Mouse (Mus musculus): ENCODE data around the gene Gm19410. TPM values are rescaled to one million over a fixed set of nuclear protein-coding genes. Genes with fewer than 3 reads are reported as not detected.
A peak's percentile ranks its signal among the peaks of the same experiment; 100 is the strongest.

Gene Gm19410
- 0.08 TPM in 2 replicates for polyA plus RNA-seq (2015; fragmentation: Nextera tagmentation; extraction: Ambion mirVana)

DNA sequence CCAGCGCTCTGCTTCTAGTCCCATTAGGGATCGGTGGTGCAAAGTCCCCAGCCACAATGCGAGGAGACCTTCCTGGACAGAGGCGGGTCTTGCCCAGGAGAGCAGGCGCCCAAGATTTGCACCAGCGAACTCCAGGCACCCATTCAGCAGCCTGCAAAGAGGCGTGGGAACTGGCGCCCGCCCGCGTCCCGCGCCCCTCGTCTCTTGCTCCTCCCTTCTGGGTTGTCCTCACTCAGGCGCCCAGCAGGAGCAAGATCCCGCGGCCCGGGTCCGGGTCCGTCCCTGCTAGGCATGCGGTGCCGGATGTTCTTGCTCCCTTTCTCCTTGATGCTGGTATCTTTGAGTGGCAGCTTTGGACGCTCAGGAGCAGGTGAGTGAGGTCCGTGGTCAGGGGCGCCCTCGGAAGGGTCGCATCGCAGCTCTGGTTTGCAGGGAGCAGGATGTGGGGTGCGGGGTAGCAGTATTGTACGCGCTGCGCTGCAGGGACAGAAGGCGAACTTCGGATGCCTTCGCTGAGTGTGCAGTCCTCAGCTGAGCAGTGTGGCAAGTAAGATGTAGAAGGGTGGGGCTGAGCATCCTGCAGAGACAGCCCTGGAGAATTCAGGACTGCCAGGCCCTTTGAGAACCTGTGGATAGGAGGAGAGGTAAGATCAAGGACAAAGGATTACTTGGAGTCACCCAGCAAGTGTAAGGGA is at the start of gene Gm19410:
TSS of gene Gm19410 (plus strand) at position 292 of the 695 bp plus-strand sequence.
- Histone ChIP-seq H3K4me3 (replicated peaks) (peak within 1 kb of the TSS; percentile 46), H3K36me3 (no peaks in the 10 kb centered on the region), H3K9me3 (replicated peaks) (no peaks in the 10 kb centered on the region), H3K9ac (peak within 1 kb of the TSS; percentile 25; the same call in 1 of the 2 replicates), H3K27me3 (peaks cover 46% of the 10 kb centered on the region), H3K27ac (no peak within 1 kb of the TSS), H3K4me1 (peaks cover 14% of the 10 kb centered on the region), H3K4me2 (peak within 1 kb of the TSS; percentile 86)
- under 1% methylated on average over 35 of the region's 35 CpGs for WGBS
- ATAC-seq (replicated peaks; ENCODE audit: low FRiP score) = peak; percentile 69

DNA sequence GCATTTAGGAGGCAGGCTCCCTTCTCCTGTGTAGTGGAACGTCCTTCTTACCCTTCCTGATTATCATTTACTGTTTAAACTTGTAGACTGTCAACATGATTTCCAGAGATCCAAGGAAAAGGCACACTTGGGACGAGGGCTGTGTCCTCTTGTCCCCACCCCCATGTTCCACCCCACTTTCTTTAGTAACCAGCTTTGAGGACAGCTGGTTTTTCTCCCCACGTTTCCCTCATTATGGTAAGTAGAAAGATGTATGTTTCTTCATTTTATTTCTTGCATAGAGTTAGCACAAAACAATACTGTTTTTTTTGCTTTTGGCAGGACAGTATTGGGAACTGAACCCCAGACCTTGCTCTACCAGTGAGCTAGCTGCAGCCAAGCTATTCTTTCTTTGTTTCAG is 34.8 kb upstream of the Gm19410 start:
- Histone ChIP-seq H3K4me1 (no peaks in the 10 kb centered on the region), H3K9ac (no peak overlapping the region), H3K36me3 (no peaks in the 10 kb centered on the region), H3K27ac (no peak overlapping the region), H3K4me2 (no peak overlapping the region), H3K27me3 (no peaks in the 10 kb centered on the region), H3K4me3 (replicated peaks) (no peak overlapping the region), H3K9me3 (replicated peaks) (no peaks in the 10 kb centered on the region)
- no peak for ATAC-seq (replicated peaks; ENCODE audit: low FRiP score)
- WGBS = 48% methylated on average over 3 of the region's 3 CpGs

DNA sequence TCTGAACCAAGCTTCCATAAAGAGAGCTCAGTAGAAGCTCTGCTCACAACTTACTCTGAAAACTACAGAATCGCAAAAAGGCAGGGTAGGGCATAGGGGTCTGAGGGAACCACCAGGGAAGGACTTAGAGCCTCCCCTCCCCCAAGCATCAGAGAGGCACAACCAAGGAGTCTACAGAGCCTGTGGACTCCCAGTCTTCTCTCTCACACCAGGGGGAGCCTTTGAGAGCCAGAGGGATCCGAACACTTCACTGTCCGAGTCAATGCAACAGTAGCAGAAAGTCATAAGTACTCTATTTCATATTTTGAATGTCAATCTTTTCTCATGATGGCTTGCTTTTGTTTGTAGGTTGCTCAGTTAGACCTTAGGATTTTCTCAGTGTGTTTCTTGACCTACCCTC is 30.2 kb upstream of the Gm19410 start:
- no peak for ATAC-seq (replicated peaks; ENCODE audit: low FRiP score)
- 73% methylated on average over 3 of the region's 3 CpGs for WGBS

DNA sequence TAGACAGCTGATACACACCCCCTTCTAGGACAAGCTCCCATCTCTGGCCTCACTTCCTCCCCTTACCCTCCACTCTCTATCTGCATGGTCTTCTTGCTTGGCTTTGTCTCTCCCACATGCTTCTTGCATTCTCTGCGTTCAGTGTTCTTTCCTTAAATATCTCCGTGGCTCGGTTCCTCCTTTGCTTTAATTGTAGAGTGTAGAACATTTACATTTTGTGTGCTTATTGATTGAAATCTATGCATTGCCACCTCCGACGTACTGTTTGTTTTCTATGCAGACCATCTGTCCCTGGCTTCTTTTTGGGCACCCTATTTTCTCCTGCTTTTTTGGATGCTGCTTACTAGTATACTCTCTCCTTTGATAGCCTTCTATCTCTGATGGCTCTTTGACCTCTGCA is 9.4 kb upstream of the Gm19410 start:
- H3K9me3 ChIP-seq (replicated peaks) = no peaks in the 10 kb centered on the region
- no peak overlapping the region for H3K9ac ChIP-seq
- no peak overlapping the region for H3K27ac ChIP-seq
- no peaks in the 10 kb centered on the region for H3K4me1 ChIP-seq
- 94% methylated on average over 5 of the region's 5 CpGs for WGBS
- no peaks in the 10 kb centered on the region for H3K36me3 ChIP-seq
- no peak overlapping the region for H3K4me2 ChIP-seq
- no peaks in the 10 kb centered on the region; the same call in 1 of the 2 replicates for H3K27me3 ChIP-seq
- no peak overlapping the region for H3K4me3 ChIP-seq (replicated peaks)
- no peak for ATAC-seq (replicated peaks; ENCODE audit: low FRiP score)

More for the DNA sequence above, 30.2 kb upstream of the Gm19410 start:
- no peaks in the 10 kb centered on the region for H3K36me3 ChIP-seq
- H3K9me3 ChIP-seq (replicated peaks) = no peaks in the 10 kb centered on the region
- no peaks in the 10 kb centered on the region for H3K27me3 ChIP-seq
- H3K27ac ChIP-seq = no peak overlapping the region
- H3K9ac ChIP-seq = no peak overlapping the region
- no peaks in the 10 kb centered on the region for H3K4me1 ChIP-seq
- no peak overlapping the region for H3K4me3 ChIP-seq (replicated peaks)
- H3K4me2 ChIP-seq = no peak overlapping the region

DNA sequence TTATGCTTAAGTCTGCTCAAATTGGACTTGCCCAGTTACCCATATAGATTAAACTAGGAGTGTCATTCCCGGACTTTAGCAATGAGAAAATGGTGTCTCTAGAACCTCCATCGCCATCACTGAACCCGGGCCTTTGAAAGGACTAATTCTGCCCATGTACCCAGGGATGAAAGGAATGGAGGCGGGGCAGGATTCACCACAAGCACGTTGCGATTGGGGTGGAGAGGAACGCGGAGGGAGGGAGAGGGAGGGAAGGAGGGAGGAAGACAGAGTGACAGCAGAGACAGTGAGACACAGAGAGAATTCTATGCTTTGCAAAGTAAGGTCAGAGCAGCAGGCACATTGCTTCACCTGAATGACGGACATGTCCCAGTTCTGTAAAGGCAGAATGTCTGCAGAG is 570 bp upstream of the Gm19410 start:
- Histone ChIP-seq H3K4me2 (peak overlapping the region; percentile 86), H3K9ac (no peak overlapping the region), H3K36me3 (no peaks in the 10 kb centered on the region), H3K4me3 (replicated peaks) (peak overlapping the region; percentile 46), H3K9me3 (replicated peaks) (no peaks in the 10 kb centered on the region), H3K27me3 (peaks cover 46% of the 10 kb centered on the region), H3K4me1 (peaks cover 14% of the 10 kb centered on the region), H3K27ac (no peak overlapping the region)
- WGBS = 6% methylated on average over 9 of the region's 9 CpGs
- ATAC-seq (replicated peaks; ENCODE audit: low FRiP score) = no peak

DNA sequence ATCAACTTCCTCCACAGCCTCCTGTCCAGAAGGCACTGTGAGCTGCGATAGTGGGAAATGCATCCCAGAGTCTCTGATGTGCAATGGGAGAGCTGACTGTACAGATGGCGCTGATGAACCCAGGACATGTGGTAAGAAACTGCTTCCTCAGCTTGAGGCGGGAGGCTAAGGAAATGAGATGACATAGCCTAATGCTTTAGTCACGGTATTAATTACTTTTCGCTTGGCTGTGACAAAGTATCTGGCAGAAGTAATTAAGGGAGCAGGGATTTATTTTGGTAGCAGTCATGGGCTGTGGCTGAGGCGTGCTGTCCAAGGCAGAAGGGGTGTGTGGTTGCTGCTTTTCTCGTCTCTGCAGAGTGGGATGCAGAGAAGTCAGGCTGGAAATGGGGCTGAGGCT is 7.9 kb downstream of the Gm19410 start:
- ATAC-seq (replicated peaks; ENCODE audit: low FRiP score) = peak; percentile 52; the same call in 1 of the 2 replicates
- WGBS = 16% methylated on average over 7 of the region's 7 CpGs
- no peak overlapping the region for H3K4me3 ChIP-seq (replicated peaks)

More for the DNA sequence above, 7.9 kb downstream of the Gm19410 start:
- no peak overlapping the region for H3K9ac ChIP-seq
- H3K27me3 ChIP-seq = peaks cover 5% of the 10 kb centered on the region; the same call in 1 of the 2 replicates
- no peaks in the 10 kb centered on the region for H3K9me3 ChIP-seq (replicated peaks)
- H3K27ac ChIP-seq = no peak overlapping the region
- peaks cover 5% of the 10 kb centered on the region; the same call in 1 of the 2 replicates for H3K4me1 ChIP-seq
- no peak overlapping the region for H3K4me2 ChIP-seq
- no peaks in the 10 kb centered on the region for H3K36me3 ChIP-seq

Small RNA genes lying within 50 kb of the gene (microRNA-seq; reads per million reads assigned to microRNA genes)
- gene Gm44474 = not detected
